Comparison of ENCODE assay signal across 1 mouse cellular context in genomic region chr2:156201486-156201885, GRCm38 (mm10).
TF ChIP-seq lines count a peak whose summit lies in the region.

No protein-coding gene starts in this region.

TF ChIP-seq in ES-E14, 5 proteins besides CTCF, POLR2A, EP300 and RAD21 (continued from another document):
- TF ChIP-seq ZNF384 (IDR thresholded peaks at IDR 0.05; ENCODE audit: low read depth, low read length) (0 out of 2 replicates have a peak, but pooled peaks have one; percentile 58), ZC3H11A (IDR thresholded peaks at IDR 0.05; ENCODE audit: borderline replicate concordance, low read depth, low read length) (no peak)
